Mouse (Mus musculus) frontal cortex, adult 2 months (tissue): Measurements from ENCODE around the gene Pgrmc2. TPM values are rescaled to one million over a fixed set of nuclear protein-coding genes. Genes with fewer than 3 reads are reported as not detected.

Source experiments
- DNase-seq, 2 experiments: peaks; one replicate each; pipeline ENCODE4 v3.0.0; 2022; ENCODE audit warnings: low spot score in 1 of 2; ENCODE audit errors: extremely low spot score in 1 of 2
- polyA plus RNA-seq: library from polyadenylated mRNA; depleted of rRNA; stranded (reverse); fragments of >200 nt; gene quantifications from 2 replicates; pipeline ENCODE4 v1.2.3, GENCODE M21; 2012; rRNA removed

Pgrmc2 gene
- polyA plus RNA-seq = 39.6 and 42.4 TPM in 2 replicates

DNA sequence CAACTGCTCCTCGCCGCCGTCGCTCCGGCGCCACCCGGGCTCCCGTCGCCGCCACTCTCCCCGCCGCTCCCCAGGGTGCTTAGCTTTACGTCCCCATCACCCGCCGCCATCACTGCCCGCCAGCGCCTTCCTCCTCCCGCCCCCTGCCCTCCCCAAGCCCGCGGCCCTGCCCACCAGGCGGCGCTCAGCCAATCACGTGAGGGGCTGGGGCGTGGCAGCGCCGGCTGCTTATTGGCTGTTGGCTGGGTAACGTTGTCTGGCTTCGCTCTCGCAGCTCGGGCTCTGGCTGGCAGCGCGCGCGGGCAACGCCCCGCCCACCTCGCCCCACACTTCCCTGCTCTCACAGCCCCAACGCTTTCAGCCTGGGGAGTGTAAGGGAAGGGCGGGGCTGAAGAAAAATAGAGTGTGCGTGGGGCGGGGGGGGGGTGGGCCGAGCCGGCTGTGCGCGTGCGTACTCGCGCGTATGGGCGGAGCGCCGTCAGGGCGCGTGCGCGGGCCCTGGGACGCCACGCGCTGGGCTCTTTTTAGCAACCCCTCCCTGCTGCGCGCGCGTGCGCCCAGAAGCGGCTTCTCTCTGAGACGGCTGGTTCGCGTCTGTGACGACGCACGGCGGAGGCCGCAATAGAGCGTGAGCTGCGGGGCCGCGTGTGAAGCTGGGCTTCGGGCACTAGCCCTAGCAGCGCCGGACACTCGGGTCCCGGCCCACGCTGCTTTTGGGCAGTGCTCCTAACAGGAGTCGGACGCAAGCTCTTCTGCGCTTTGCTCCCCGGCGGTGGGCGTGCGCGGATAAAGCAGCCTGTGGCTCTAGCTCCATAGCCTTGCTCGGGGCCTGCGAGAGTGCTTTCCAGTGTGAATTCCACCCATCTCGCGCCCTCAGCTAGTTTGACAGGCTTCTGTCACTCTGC is at the start of gene Pgrmc2:
Gene Pgrmc2 (minus strand): TSS at position 162 of the 905 bp plus-strand sequence.
- DNase-seq = peak; percentile 97 to 98

GRCm38 (mm10) chr3:41124000-41124294 is 41.1 kb upstream of the Pgrmc2 start:
- DNase-seq = no peak

GRCm38 (mm10) chr3:41123190-41123999 is 40.5 kb upstream of the Pgrmc2 start:
- DNase-seq = no peak

DNA sequence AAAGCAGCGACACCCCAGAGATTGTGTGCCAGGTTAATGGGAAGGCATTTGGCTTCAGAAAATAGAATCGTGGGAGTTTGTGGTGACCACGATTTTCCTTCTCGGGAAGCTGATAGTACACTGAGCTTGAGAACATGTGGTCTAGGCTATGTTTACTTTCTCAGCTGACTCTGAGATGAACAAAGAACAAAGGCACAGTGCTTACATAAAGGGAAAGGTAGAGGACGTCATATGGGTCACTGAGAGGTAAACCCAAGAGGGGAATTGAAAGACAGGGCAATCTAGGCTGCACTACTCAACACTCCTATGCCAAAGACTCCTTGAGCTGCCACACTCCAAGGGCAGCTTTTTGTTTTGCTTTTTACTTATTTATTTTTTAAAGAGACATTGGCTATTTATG is 35.3 kb upstream of the Pgrmc2 start:
- no peak for DNase-seq

DNA sequence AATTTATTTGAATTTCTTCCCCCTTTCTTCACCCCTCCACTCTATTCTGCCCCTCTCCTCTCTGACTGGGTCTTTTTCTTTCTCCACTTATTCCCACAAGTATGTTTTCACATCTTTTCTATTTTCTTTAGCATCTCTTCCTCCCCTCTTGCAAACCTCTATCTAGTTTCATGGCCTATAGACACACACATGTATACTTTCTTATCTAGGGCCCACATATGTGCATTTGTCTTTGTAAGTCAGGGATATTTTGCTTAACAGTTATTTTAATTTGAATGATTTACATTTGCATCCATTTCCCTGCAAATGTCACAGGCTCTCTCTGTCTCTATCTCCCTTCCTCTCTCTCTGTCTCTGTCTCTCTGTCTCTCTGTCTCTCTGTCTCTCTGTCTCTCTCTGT is 34.6 kb upstream of the Pgrmc2 start:
- DNase-seq = no peak

- DNase-seq = peak; percentile 40 to 45
Observed at GRCm38 (mm10) chr3:41113186-41113585, 30.3 kb upstream of the Pgrmc2 start.

DNA sequence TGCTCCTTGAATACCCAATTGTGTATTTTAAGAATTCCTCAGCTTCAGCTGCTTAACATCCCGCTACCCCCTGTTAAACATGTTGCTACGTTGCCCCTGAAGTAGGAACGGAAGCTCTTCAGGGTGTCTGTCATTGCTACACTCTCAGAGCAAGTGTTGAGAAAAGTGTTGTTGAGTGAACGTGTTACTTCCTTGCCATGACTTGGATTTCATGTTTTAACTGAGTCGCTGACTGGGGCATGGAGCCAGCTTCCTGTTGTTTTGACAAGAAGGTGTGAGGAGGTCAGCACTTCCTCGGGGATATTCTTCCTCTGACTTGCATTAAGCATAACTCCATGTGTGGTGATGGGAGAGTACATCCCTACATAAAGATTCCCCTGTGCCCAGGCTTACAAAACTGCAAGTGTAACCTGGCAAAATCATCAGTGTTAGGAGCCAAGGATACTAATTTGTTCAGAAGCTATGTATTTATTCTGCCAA is 25.5 kb upstream of the Pgrmc2 start:
- DNase-seq = no peak

- peak in 1 of 2 experiments; percentile 41 for DNase-seq
Observed at GRCm38 (mm10) chr3:41107600-41108305, 24.9 kb upstream of the Pgrmc2 start.

DNA sequence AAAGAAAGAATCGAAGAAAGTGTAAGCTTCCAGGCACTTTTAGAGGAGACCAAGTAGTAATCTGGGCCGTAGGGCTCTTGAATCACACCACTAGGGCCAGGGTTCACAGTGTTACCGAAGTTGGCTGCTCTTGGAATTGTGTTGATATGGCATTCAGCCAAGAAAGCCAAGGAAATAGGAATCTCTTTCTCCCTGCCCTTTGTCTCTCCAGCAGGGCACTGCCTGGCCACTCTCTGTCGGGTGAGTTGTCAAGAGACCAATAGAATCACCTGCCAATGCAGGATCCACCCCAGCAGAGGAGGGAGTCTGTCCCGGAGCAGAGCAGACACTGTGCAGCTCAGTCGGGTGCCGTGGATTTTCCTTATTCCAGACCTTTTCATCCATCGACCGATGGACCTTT is 19.1 kb upstream of the Pgrmc2 start:
- DNase-seq = no peak

GRCm38 (mm10) chr3:41100157-41100556 is 17.3 kb upstream of the Pgrmc2 start:
- DNase-seq = no peak

DNA sequence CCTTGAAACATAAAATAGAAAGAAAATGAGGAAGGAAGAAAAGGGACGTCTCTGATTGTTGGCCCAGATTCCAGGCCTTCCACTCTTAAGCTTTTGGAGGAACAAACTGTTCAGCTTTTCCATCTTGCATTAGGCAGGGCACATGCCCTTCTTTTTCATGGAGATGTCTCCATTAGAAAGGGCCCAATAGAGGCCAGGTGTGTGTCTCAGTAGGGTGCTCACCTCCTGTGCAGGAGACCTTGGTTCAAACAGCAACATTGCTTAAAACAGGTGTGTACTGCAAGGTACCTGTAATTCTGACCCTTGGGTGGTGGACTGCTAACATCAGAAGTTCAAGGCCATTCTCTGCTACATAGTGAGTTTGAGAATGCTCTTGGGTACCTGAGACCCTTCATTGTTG is 16.8 kb upstream of the Pgrmc2 start:
- DNase-seq = no peak

DNA sequence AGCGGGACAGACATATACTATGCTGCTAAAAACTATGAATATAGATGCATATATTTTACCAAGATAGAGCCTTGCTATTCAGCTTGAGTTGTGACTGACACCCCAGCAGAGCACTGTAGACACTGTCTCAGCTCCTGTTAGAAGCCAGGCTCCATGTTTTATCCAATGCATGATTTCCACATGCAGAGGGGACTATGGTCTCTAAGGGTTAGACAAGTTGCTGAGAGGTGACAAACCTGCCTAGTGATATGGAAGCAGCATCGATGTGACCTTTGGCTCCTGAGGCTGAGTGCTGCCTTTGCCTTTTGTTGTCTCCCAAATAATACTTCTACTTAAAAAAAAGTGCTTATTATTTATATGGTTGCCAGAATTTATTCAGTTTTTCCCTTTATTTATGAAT is 10.4 kb upstream of the Pgrmc2 start:
- DNase-seq = no peak

GRCm38 (mm10) chr3:41092311-41092710 is 9.5 kb upstream of the Pgrmc2 start:
- no peak for DNase-seq

DNA sequence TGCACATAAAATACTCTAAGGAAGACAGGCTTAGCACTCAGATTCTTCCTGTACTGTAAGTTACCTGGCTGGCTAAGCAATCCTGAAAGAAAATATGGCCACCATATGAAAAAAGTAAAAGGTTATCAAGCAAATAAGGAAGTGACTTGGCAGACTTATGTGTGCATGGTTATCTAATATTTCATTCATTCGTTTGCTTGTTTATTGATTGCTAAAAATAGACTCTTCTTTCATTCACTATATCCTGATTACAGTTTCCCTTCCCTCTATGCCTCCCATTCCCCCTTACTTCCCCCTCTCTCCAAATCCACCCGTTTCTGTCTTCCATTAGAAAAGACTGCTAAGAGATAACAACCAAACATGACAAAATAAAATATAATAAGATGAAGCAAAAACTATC is 8.0 kb upstream of the Pgrmc2 start:
- DNase-seq = no peak

GRCm38 (mm10) chr3:41087071-41087470 is 4.2 kb upstream of the Pgrmc2 start:
- no peak for DNase-seq

- no peak for DNase-seq
Observed at GRCm38 (mm10) chr3:41084421-41084820, 1.6 kb upstream of the Pgrmc2 start.

DNA sequence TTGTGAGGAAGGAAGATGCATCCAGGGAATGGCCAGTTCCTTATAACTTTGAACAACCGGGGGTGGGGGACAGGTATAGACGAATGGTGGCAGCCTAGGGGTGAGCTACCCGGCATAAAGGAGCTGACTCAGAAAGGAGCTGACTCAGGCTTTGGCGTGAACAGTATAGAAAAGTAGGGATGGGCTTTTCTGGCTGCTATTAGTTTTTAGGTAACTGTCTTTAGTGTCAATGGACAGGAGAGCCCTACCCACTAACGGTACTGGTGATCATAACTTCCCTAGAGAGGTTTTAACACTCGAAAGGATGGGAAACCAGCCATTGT is 905 bp upstream of the Pgrmc2 start:
- peak in 1 of 2 experiments; percentile 50 for DNase-seq

- no peak for DNase-seq
Observed at GRCm38 (mm10) chr3:41082520-41082884, 344 bp downstream of the Pgrmc2 start.

DNA sequence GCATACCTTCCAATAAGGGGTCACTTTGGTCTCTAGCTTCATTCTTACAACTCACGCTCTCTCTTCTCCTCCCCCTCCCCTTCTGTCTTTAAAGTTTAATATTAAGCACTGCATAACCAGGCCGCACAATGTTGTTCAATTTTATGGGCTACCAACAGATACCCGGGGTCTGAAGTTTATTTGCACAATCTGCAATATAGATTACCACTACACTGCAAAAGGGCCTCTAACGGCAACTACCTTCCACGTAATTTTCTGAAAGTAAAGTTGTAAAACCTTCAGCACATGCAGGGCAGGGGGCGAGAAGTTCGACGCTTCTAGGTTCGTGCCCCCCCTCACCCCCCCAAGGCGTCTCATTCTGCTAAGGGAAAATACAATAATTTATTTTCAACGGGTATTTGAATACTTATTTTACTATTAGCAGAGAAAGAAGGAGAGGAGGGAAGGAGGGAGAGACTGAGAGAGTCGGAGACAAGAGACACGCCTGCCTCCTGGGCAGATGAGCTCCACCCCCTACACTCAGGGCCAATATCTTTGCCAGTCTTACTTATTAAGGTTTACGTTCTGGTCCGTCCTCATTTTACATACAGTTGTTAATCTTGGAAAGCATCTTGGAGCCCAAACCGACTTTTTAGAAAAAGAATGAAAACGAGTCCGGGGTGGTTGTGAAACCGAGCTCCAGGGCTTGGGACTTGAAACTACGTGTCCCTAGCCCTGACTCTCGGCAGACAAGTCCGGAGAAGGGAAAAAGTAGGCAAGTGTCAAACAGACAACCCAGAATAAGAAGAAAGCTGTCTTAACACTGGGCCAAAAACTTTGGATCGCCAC is 1.2 kb downstream of the Pgrmc2 start:
- DNase-seq = peak in 1 of 2 experiments; percentile 10

DNA sequence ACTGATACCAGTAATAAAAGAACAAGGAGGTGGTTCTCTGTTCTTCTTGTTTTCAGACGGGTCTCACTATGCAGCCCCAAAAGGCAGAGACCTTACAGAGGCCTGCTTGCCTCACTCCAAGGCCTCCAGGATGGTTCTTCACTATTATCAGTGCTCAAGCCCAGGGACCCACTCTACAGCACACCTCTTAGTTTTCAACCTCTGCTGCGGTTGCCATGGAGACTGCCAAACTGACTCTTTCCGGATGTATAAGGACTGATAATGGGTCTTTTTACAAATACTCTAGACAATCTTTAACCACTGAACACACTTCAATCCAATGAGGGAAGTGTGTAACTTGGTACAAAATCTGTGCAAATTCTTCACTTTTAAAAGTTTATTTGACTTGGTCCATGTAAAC is 2.1 kb downstream of the Pgrmc2 start:
- DNase-seq = no peak
